Mouse (Mus musculus) testis, postnatal 14 days (tissue): Measurements from ENCODE around the gene Man1a.

Experiments
- DNase-seq: peaks from one replicate; pipeline ENCODE4 v3.0.0; 2021; ENCODE audit warnings: low spot score

The Man1a gene

DNA sequence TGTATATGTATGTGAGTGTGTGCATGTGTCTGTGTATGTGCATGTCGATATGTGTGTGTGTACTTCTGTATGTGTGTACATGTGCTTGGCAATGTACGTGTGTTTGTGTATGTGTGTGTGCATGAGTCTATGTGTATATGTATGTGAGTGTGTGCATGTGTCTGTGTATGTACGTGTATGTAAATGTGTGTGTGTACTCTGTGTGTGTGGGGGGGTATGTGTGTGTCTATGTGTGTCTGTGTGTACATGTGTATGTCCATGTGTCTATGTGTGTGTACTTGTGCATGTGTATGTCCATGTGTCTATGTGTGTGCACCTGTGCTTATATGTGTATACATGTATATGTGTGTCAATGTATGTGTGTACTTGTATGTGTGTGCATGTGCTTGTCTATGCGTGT is 15.2 kb downstream of the Man1a start:
- no peak for DNase-seq

DNA sequence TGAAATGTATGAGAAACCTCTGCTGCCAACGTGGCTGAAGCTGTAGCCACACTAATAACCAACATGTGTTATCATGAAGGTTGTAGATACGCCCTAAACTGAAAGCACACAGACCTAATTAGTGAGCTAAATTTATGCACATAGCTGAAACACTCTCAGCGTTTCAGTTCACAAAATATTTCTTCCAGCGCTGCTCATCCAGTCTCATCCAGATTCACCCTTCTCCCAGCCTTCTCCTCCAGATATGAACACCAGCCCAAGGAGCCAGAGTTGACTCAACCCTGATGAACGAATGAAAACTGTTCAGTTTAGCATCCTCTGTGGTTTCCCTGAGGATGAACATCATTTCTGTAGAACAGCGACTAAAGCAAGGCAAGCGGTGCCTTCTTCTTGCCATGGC is 15.8 kb downstream of the Man1a start:
- DNase-seq, result no peak

- no peak for DNase-seq
Measured at GRCm38 (mm10) chr10:54059679-54060249, 16.6 kb downstream of the Man1a start.

- DNase-seq, result no peak
Measured at GRCm38 (mm10) chr10:54059092-54059496, 17.3 kb downstream of the Man1a start.

DNA sequence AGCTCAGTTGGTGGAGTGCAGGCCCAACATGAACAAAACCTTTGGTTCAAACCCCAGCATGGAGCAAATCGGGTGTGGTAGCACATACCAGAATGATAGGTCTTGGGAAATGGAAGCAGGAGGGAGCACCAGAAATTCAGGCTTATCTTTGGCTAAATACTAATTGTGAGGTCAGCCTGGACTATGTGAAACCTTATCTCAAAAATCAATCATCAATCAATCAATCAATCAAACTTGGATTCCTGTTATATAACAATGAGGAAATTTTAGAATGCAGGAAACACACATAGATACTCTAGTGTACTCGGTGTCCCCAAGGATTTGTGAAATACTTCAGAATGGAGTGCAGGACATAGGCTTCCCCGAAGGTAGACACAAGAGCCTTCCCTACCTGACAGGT is 17.8 kb downstream of the Man1a start:
- no peak for DNase-seq

DNA sequence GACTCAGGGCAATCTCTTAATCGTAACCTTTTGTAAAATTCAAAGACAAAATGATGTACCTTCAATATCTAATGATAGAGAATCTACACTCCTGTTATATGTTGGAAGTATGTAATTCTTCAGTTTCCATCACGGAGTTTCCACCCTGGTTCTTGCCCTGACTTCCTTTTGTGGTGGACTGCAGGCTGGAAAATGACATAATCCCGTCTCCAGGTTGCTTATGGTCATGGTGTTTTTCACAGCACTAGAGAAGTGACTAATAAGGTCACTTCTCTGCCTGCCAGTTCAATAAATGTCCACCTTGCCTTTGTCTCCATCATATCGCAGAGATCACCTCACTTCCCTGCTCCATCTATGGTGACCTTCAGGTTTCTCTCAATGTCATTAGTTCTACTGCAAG is 22.2 kb downstream of the Man1a start:
- DNase-seq, result no peak

GRCm38 (mm10) chr10:54047885-54048284 is 28.5 kb downstream of the Man1a start:
- no peak for DNase-seq

GRCm38 (mm10) chr10:54043358-54043757 is 33.1 kb downstream of the Man1a start:
- DNase-seq, result no peak

DNA sequence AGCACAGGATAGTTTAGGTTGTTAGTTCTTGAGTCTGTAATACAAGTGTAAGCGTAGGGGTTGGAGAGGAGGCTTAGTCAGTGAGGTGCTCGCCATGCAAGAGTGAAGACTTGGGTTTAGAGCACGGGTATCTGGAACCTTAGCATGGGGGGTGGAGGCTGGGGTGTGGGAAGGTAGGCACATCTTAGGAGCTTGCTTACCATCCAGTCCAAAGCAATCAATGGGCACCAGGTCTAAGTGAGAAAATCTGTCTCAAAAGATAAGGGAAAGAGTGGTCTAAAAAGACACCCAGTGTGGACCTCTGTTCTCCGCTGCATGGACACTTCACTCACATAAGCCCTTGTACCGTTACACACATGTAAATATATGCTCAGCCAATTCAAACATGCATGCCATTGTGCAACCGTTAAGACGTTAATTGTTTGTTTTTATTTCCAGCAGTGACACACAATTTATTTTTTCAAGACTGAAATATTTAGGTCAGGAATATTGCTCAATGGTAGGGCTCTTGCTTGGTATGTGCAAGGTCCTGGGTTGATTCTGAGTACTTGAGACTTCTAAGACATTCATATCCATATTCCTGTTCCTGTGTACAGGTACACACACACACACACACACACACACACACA is 34.1 kb downstream of the Man1a start:
- DNase-seq, result no peak

- no peak for DNase-seq
Measured at GRCm38 (mm10) chr10:54040261-54041165, 35.9 kb downstream of the Man1a start.

DNA sequence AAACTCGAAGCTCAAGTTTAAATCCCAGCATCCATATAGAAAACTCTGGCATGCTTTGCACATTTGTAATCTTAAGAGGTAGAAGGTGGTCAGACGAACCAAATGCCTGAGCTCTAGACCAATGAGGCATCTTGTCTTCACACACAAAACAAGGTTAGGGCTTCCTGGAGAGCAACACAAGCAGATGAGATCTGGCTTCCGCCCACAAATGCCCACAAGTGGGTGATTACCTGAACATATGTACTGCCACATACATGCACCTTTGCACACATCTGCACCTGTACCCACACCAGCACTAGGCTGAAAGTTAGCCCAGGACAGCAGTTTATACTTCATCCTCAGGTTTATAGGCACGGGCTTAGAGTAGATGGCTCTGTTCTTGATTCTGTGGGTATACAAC is 36.7 kb downstream of the Man1a start:
- no peak for DNase-seq

DNA sequence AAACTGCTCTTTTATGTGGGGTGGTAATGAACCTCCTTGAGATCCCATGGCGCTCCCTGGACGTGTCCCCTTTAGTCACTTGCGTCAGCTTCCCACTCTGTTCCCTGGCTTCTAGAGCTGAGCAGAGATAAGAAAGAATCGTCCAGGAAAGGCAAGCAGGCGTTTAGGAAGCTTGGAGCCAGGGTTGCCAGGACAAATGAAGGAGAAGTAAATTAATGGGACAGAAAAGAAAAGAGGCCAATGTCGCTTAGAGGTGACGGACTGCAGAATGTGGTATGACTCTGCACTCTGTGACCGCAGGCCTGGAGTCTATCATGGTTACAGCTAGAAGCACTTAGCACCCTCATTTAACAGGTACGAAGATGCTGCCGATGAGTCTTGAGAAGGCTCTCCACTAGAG is 37.7 kb downstream of the Man1a start:
- DNase-seq, result no peak

- DNase-seq, result no peak
Measured at GRCm38 (mm10) chr10:54038180-54038579, 38.2 kb downstream of the Man1a start.

- no peak for DNase-seq
Measured at GRCm38 (mm10) chr10:54037348-54038010, 38.9 kb downstream of the Man1a start.

GRCm38 (mm10) chr10:54035586-54035985 is 40.8 kb downstream of the Man1a start:
- no peak for DNase-seq

DNA sequence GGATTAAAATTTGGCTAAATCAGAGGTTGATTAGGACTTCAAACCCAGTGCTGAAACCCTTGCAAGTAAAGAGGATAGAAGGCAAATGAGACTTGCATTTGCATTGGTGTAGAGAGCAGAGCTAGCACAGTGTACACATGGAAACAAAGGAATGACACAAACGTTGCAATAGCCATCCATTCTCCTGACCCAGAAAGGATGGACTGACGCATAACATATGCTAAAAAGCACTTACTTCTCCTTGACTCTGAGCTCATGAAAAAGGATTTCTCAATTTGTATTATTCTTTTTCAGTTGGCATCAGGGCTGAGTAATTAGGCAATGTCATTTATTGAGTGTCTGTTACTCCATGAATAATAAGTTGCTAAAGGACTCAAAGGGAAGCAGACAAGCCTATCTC is 41.6 kb downstream of the Man1a start:
- DNase-seq, result no peak

GRCm38 (mm10) chr10:54032316-54033092 is 43.9 kb downstream of the Man1a start:
- DNase-seq, result no peak

- no peak for DNase-seq
Measured at GRCm38 (mm10) chr10:54028866-54029265, 47.5 kb downstream of the Man1a start.

DNA sequence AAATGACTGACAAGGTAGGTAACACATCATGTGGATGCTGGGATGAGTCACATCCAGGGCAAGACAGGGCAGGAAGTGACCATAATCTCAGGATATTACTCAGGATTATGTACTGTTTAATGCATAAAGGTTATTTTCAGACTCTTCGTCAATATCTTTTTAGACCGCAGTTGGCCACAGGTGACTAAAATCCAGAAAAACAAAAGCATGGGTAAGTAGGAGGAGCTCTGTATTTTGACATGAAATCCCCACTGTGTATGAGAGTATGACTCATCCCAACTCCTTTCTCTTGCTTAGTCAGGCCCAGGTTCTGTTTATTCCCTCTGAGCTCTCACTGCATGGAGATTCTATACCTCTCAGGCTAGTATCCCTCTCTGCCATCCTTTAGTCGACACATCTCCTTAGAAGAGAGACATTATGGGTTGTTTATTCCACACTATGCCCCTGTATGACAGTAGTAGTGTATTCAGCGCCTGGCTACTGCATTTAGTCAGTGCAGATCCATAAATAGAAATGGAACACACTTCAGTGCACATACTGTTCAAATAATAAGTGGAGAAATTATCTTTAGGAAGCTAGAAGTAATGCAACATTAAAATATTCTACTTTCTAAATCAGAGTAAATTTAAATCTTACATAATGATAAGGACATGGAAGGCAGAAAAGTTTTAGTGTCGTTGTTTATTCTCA is 49.5 kb downstream of the Man1a start:
- no peak for DNase-seq

DNA sequence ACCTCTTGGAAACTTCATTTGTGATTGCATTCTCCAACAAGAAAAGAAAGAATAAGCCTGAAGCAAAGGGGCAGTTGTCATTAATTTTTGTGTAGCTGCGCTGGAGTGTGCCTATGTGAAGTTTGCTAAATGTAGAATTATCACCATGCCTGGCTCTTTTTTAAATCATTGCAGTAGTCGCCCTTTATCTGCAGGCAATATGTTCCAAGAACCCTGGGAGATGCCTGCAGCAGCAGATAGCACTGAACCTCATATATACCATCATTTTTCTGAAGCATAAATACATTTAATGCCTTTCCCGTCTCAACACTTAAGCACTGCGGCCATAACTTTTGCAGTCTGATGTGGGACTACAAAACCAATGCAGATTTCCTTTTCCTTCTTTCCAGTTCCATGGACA is 50.3 kb downstream of the Man1a start:
- DNase-seq, result no peak

- no peak for DNase-seq
Measured at GRCm38 (mm10) chr10:54017904-54018454, 58.4 kb downstream of the Man1a start.
